Mouse (Mus musculus): ENCODE measurements around the gene Gm28374.
A peak's percentile ranks its signal among the peaks of the same experiment; 100 is the strongest.
"Not testable (repeated sequence)": the region's sequence is repeated elsewhere in the genome, so short reads cannot be mapped to it uniquely, and the experiment has no call there.

The Gm28374 gene

DNA sequence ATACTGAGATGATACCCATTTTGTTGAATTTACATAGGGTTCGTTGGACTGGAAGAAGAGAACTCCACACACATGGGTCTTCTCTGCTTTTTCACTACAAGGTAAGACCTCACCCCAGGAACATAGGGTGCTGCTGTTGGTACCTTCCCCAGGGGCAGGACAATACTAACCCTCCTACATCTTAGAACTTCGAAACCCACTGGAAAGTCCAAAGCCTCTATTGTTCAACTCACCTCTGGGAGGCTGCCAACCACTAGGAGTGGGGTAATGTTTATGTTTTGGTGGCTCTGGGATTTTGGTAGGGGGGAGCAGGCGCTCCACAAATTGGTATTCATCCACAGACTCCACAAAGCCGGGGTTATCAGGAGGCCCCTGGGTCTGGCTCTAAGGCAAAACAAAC, 25.4 kb downstream of the Gm28374 start:
- no peak for DNase-seq

DNA sequence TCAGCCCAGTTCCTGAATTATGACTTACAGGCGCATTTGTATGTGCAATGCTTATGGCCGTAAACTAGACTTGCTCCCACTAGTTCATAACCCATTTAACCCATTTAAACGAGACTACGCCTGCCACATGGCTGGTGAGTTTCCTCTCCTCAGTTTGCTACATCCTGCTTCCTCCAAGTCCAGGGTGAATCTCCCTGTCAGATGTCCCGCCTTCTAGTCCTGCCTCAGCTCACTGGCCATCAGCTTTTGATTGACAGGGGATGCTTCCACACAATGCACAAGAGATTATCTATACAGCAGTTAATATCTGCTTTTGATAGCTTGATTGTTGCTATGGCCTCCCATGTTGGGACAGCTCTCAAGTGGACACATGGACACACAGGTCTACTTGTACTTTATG, 27.8 kb downstream of the Gm28374 start:
- DNase-seq: no peak

GRCm38 (mm10) chr19:6052516-6052915, 29.5 kb downstream of the Gm28374 start:
- DNase-seq: no peak

DNA sequence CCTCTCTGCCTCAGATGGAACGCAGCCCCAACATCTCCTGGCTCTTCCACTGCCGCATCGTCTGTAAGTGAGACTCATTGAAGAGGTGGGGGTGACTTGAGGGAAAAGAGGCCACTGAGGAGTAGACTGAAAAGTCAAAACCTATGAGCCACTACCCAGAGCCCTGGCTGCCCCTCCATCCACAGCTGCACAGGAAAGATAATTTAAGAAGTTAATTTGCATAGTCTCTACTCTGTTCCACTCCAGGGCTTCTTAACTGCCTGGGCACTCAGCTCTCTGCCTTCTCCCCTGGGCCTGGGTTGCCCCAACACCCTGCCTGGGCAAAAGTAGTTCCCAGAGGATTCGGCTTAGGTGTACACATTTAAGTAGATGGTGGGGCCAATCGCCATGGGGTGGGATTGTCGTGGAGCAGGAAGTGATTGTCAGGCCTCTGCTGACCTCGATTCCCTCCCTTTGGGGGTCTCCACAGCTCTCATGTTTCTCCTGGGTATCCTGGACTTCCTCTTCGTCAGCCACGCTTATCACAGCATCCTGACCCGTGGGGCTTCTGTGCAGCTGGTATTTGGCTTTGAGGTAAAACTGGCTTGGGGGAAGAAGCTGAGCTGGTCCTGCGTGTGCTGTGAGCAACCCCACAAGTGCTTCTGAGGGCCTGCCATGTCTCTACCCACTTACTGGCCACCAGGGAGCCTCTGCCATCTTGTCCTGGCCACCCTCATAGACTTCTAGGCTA, 33.2 kb downstream of the Gm28374 start:
- peak; percentile 71 to 72 for DNase-seq

DNA sequence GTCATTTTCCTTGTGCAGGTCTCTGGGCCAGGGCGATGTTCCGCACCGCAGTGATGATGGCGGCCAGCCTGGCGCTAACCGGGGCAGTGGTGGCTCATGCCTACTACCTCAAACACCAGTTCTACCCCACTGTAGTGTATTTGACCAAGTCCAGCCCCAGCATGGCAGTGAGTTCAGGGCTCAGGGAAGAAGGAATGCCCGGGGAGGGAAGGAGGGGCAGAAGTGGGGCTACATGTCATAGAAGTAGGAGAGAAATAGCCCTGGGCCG, 34.2 kb downstream of the Gm28374 start:
- DNase-seq: no peak

DNA sequence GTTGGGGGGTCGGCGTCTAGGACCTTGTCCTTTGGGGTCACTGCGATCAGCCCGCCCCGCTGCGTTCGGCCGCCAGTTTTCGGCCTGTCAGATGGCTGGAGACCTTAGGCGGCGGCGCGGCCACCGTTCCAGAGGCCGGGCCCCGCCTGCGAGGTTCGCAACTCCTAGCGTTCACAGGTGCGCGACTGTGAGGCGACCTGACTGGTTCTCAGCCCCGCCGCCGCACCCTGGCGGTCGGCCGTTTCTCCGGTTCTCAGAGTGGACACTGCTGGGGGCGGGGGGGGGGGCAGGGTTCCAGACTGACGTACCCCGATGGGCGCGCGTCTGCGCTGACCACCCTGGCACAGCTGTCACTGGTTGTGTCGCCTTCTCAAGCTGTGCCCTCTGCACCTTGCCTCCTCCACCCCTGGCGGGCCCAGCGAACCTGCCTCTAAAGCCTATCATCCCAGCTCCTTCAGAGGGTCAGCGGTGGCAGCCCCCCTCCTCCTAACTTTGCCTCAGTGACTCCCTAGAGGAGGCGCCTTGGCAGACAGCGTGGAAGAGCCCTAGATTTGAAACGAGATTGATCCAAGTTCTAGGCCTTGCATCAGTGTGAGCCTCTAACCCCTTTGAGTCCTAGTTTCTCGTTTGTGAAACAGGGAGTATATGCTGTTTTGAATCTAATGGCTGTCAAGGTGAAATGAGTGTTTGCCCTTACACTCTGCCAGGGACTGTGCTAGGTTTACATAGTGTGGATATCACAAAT, 34.7 kb downstream of the Gm28374 start:
- DNase-seq: peak in 1 of 2 experiments; percentile 35

DNA sequence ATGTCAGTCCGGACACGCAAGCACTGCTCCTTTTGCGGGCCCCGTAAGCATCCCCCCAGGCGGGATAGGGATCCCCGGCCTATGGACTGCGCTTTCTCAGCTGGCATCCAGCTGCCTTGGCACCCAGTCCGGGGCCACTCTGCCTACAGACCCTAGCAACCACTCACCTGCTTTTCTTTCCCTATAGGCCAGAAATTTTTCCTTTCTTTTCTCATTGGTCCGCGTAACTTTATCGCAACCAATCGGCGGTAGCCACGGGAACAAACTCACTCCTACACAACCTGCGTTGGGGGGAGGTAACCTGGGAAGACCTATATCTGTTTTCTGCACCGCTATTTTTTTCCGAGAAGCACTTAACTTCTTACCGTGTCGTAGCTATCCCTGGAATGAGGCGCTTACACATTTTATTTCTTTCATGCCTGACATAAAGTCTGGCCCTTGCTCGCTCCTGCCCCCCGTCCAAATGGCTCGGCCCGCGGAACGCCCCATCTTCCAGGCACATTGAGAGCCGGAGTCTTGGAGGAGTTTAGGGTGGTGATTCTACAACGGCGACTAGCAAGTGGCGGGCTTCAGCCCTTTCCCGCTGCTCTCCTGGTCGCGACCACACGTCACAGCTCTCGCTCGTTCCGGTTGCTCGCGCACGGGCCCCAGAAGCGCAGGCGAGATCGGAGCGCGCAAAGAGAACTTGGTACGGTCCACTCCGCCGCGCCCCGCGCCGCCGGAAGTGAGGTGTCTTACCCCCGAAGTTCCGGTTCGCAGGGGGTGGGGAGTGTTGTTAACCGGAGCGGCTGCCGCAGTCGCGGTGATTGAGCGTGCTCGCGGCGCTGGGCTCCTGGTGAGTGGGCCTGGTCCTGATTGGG, 35.5 kb downstream of the Gm28374 start, which contains the start of gene Syvn1:
Gene Syvn1, plus strand, starts transcription at position 283 of the 860 bp plus-strand sequence.
- peak; percentile 89 to 92 for DNase-seq

DNA sequence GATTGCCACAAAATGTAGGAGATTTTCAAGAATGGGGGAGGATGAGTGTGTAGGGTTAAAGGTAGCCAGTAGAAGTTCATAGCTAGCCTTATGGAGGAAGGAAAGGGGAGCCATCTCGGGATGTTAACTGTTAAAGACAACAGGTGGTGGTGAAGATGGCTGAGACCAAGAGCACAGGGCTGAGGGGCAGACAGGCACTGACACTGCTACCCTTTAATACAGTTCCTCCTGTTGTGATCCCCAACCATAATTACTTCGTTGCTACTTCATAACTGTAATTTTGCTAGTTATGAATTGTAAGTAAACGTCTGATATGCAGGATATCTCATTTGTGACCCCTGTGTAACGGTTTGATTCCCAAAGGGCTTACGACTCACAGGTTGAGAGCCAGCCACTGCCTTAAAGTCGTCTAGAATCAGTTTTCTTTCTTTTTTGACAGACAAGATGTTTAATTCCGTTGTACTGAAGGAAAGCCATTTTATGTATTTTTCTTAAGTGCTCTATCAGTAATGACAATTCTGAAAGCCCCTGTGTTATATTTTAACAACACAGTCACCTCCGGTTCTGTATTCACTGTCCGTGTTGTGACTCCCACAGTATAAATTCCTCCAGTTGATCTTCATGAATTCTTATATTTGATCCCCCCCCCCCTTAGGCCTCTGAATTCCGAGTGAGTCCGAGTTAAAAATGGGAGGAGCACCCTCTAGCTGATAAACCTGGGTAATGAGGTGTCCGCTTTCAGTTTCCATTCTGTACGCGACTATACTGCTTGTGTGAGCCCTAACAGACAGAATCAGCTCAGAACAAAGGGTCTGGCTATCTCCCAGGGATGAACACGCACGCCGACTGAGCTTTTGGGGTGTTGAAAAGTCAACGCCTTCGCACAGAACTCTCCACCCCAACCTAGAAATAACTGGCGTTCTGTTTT, 36.4 kb downstream of the Gm28374 start:
- no peak for DNase-seq

GRCm38 (mm10) chr19:6044102-6044501, 38.0 kb downstream of the Gm28374 start:
- DNase-seq: not testable (repeated sequence)

DNA sequence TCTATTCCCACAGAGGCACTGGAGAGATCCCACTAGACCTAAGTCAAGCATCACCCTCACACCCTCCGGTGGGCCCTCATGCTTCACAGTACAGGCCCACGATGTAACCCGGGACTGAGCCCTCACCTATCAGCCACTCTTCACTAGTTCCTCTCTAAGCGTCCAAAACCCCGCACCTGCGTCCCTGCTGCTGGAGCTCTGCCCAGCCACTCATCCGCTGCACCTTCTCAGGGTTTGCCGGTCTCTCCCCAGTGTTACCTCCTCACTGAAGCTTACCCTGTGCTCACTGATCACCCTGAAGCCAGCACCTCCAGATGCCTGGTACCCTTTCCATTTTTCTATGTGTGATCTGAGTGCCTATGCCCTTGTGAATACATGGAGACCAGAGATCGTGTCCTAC, 39.8 kb downstream of the Gm28374 start:
- no peak for DNase-seq

GRCm38 (mm10) chr19:6040002-6040401, 42.1 kb downstream of the Gm28374 start:
- DNase-seq: peak in 1 of 2 experiments; percentile 35

- no peak for DNase-seq
Observed at GRCm38 (mm10) chr19:6038326-6038725, 43.7 kb downstream of the Gm28374 start.

- no peak for DNase-seq
Observed at GRCm38 (mm10) chr19:6037695-6038094, 44.4 kb downstream of the Gm28374 start.

DNA sequence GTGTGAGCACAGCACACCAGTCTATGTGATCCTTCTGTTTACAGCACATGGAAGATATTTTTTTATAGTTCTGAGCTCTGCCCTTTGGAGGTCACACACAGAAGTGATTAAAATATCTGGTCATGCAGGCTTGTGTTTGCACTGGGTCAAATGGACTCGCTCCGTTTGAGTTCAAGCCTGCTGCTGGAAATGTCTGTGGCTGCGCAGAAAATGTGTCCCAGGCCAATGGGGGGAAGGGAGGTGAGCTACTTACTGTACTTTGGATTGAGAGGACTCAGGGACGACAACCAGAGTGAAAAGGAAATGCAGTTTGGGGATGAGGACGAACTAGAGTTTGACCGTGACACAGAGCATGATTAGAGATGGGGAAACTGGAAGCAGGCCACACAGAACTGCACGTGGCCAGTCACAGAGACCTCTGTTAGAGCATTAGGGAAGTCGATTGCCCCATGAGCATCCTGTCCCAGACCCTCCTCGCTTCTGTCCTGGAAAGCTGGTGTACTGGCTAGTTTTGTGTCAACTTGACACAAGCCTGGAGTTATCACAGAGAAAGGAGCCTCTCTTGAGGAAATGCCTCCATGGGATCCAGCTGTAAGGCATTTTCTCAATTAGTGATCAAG, 46.0 kb downstream of the Gm28374 start:
- no peak for DNase-seq

- DNase-seq: no peak
Observed at GRCm38 (mm10) chr19:6030520-6031280, 51.4 kb downstream of the Gm28374 start.

- DNase-seq: no peak
Observed at GRCm38 (mm10) chr19:6029426-6029825, 52.6 kb downstream of the Gm28374 start.

DNA sequence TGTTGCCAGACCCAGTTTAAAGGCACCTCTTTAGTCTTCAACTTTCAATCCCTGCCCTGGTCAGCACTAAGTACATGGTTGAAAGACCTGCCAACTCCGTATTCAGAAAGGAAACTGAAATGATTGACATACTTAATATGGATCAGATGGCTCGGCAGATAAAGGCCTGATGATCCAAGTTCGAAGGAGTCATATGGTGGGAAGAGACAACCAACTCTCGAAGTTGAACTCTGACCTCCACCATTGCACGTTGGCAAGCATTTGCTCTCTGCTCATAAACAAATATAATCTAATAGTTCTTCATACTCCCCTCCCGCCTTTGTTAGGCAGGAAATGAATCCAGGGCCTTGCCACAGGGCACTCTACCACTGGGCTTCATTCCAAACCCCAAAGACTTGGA, 53.1 kb downstream of the Gm28374 start:
- no peak for DNase-seq

All from B cell, adult 2 months (primary cell).